Mouse (Mus musculus) erythroblast, embryonic 14.5 days (primary cell): ENCODE results near the gene Tent5c. TPM values are rescaled to one million over a fixed set of nuclear protein-coding genes. Genes with fewer than 3 reads are reported as not detected.
A peak's percentile ranks its signal among the peaks of the same experiment; 100 is the strongest.

Experiments
- H3K27me3 ChIP-seq: 2 replicates; pipeline ENCODE4 v1.6.1; 2012; ENCODE audit warnings: inconsistent platforms; ENCODE audit not compliant: control insufficient read depth
- H3K36me3 ChIP-seq: 2 replicates; pipeline ENCODE4 v1.6.1; 2012; ENCODE audit warnings: mild to moderate bottlenecking, inconsistent platforms; ENCODE audit not compliant: control insufficient read depth
- H3K4me1 ChIP-seq: 2 replicates; pipeline ENCODE4 v1.6.1; 2012; ENCODE audit warnings: inconsistent platforms; ENCODE audit not compliant: control insufficient read depth
- H3K4me3 ChIP-seq: replicated peaks from 2 replicates; pipeline ENCODE3; 2012; ENCODE audit warnings: moderate library complexity, mild to moderate bottlenecking, inconsistent platforms
- H3K9me3 ChIP-seq: 2 replicates; pipeline ENCODE4 v1.6.1; 2012; ENCODE audit warnings: low read length, inconsistent platforms, mixed read lengths; ENCODE audit not compliant: control insufficient read depth
- GATA1 ChIP-seq: IDR thresholded peaks from 2 replicates; pipeline ENCODE4 v1.6.1; 2012; ENCODE audit warnings: low read length, inconsistent platforms, mixed read lengths
- TAL1 ChIP-seq: IDR thresholded peaks from 3 replicates; pipeline ENCODE4 v1.6.1; 2012; ENCODE audit warnings: low read length, inconsistent platforms, mixed read lengths
- polyA plus RNA-seq: library from polyadenylated mRNA; stranded (reverse); fragments of >175 nt; gene quantifications from 2 replicates; pipeline ENCODE4 v1.2.3, GENCODE M21; 2012

The Tent5c gene
- polyA plus RNA-seq, 1 experiment = 9.3 TPM

DNA sequence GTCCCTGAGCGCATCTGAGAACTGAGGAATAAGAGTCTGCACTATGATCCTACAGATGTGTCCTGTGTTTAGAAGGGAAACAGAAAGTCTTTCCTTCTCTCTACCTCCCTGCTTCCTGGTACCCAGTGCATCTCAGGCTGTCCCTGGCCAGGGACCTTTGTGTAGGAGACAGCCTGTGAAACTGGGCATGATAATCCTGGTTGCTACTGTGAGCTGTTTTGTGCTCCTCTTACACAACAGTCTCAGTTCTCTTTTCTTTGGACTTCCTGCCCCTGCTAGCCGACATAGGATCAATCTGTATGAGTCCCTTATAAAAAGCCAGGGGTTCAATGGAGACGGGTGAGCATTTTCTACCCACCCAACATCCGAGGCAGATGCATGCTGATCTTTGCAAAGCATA is 57.4 kb downstream of the Tent5c start:
- no peak for TF ChIP-seq TAL1
- TF ChIP-seq GATA1 = no peak
- Histone ChIP-seq H3K9me3 (no peaks in the 10 kb centered on the region), H3K27me3 (no peaks in the 10 kb centered on the region), H3K4me3 (no peak overlapping the region), H3K4me1 (peaks cover 73% of the 10 kb centered on the region), H3K36me3 (no peaks in the 10 kb centered on the region; the same call in 1 of the 2 replicates)

DNA sequence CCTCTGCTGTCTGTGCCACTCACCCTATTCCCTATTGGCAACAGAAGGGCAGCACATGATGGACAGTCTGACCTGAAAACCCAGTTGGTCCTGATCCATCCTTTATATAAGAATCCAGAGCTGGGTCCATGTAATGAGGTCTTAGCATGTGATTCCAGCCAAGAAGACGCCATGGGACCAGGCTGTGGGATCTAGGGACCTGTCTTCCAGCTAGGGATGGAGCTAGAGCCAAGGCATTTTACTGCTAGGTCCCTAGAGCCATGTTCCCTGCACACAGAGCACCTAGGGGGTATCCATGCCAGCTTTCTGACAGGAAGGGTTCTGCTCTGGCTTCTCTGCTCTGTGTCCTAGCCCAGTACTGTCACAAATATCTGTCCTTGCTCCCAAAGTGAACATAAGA is 58.4 kb downstream of the Tent5c start:
- Histone ChIP-seq H3K4me1 (peaks cover 78% of the 10 kb centered on the region), H3K9me3 (no peaks in the 10 kb centered on the region), H3K4me3 (no peak overlapping the region), H3K36me3 (no peaks in the 10 kb centered on the region), H3K27me3 (no peaks in the 10 kb centered on the region)
- no peak for TF ChIP-seq TAL1

DNA sequence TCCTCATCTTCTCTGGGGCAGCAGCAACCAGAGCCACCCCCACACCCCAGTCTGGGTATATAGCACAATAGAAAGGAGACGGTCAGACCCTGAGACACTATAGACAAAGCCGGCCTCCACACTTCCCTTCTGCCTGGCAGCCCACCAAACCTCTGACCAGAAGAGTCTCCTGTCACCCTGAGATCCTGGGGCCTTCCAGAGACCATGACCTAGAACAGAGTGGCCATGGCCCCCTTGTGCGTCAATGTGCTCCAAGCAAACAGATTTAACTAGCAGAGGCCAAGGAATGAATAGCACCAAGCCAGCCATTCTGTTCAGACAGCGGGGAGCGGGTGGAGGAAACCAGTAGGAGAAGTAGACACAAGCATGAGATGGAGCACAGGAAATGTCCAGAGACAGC is 59.0 kb downstream of the Tent5c start:
- peaks cover 79% of the 10 kb centered on the region for H3K4me1 ChIP-seq
- H3K9me3 ChIP-seq = no peaks in the 10 kb centered on the region
- H3K36me3 ChIP-seq = no peaks in the 10 kb centered on the region
- H3K4me3 ChIP-seq = no peak overlapping the region
- H3K27me3 ChIP-seq = no peaks in the 10 kb centered on the region
- TF ChIP-seq GATA1 (no peak), TAL1 (no peak)

DNA sequence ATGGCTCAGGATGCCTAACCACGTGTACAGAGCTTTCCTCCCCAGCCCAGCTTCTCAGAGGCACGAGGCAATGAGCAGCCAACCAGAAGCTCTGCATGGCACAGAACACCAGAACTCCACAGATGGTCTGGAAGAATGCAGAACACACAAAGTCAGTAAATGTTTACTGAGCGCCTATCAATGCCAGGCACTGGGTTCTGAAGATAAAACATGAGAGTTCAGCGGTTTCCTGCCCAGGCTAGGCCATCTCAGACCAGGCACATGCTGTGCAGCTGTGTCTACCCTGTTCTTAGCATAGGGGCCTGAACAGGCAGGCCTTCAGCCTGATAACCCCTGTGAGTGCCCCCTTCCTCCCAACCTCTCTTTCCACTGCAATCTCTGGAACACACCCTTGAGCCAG is 59.5 kb downstream of the Tent5c start:
- H3K36me3 ChIP-seq = no peaks in the 10 kb centered on the region
- no peaks in the 10 kb centered on the region for H3K27me3 ChIP-seq
- H3K9me3 ChIP-seq = no peaks in the 10 kb centered on the region
- no peak overlapping the region for H3K4me3 ChIP-seq
- peaks cover 82% of the 10 kb centered on the region for H3K4me1 ChIP-seq
- TF ChIP-seq TAL1 (peak; percentile 62), GATA1 (0 out of 2 replicates have a peak, but pooled peaks have one; percentile 36)

DNA sequence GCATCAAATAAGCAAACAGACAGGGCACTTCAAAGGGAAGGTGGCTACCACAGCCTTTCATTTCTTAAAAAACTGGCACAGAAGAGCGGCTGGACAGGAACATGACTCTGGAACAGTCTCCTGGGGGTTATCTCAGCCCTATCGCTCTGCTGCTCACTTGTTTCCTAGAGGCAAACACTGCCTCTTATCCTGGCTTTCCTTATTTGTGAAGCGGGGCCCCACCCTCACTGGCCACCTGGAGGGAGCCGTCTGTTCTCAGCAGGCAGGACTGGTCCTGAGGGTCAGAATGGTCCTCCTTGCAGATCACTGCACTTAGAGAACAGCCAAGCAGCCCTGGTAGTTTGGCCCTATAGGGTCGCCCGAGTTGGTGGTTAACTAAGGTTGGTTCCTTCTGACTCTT is 61.6 kb downstream of the Tent5c start:
- no peaks in the 10 kb centered on the region for H3K36me3 ChIP-seq
- peaks cover 85% of the 10 kb centered on the region for H3K4me1 ChIP-seq
- TF ChIP-seq TAL1 (no peak), GATA1 (peak; percentile 20; the same call in 1 of the 2 replicates)
- no peaks in the 10 kb centered on the region for H3K9me3 ChIP-seq
- no peaks in the 10 kb centered on the region for H3K27me3 ChIP-seq
- no peak overlapping the region for H3K4me3 ChIP-seq

DNA sequence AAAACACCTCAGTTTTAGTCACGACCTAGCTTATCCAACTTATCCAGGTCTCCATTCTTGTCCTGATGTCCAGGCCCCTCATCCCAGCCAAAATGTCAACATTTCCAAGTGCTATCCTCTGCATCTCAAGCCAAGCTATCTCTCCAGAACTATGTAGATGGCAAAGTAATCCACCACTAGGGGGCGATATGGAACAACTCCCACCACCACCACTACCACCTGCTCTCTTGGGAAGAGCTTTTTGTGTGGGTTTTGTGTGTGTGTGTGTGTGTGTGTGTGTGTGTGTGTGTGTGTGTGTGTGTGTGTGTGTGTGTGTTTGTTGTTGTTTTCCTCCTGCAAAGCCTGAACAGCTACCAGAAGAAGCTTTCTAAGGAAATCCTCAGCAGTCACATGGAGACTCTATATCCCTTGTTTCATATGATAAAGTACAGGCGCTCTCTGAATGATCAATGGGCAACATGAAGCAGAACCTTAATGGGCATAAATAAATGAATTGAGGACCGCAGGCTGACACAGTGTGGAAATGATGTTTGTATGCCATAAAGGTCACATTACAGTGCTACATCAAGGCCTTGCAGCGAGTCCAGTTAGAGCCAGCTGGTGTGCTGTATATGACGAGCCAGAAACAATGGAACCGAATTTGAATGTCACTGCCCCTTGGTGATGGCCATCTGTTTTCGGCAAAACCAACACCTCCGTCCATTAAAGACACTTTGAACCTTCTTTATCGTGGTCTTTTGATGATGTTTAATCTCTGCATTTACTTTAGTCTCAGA is 66.5 kb downstream of the Tent5c start:
- Histone ChIP-seq H3K36me3 (no peaks in the 10 kb centered on the region), H3K27me3 (peaks cover 7% of the 10 kb centered on the region), H3K4me3 (no peak overlapping the region), H3K9me3 (no peaks in the 10 kb centered on the region), H3K4me1 (peaks cover 47% of the 10 kb centered on the region)
- TF ChIP-seq GATA1 = no peak
- no peak for TF ChIP-seq TAL1

DNA sequence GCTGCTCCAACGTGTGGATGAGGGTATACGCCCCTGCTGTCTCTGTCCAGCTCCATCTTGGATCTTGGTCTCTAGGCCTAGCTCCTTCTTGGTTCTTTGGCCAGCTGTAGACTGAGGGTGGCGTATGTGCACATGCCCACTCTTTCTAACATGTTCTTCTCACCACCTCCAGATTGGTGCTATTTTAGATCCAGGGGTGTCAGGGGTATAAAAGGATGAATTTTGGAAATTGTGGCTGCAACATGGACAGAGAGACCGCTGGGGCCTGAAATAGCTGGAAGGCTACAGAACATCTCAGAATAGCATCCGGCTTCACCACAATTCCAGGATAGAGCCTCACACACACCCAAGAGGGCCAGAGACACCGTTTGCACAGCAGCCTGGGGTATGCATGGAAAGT is 67.8 kb downstream of the Tent5c start:
- Histone ChIP-seq H3K4me3 (no peak overlapping the region), H3K9me3 (no peaks in the 10 kb centered on the region), H3K36me3 (no peaks in the 10 kb centered on the region), H3K4me1 (peaks cover 36% of the 10 kb centered on the region), H3K27me3 (peaks cover 14% of the 10 kb centered on the region)
- TF ChIP-seq GATA1 = no peak
- TF ChIP-seq TAL1 = no peak

DNA sequence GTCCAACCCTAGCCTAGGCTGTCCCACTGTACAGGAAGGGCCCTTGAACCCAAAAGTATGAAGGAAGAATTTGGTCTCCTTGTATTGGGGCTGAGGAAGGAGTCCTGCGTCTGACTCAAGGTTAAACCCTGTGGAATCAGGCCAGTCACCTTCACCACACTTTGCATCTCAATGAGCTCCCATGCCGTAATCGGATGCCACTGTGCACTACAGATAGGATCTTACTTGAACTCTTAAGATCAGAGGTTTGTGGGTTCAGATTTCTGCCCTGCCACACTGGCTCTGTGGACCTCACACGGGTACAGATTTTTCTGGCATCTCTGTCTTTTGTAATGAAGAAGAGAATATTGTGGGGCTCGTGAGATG is 68.5 kb downstream of the Tent5c start:
- Histone ChIP-seq H3K9me3 (no peaks in the 10 kb centered on the region), H3K4me3 (no peak overlapping the region), H3K36me3 (no peaks in the 10 kb centered on the region), H3K27me3 (peaks cover 14% of the 10 kb centered on the region), H3K4me1 (peaks cover 30% of the 10 kb centered on the region)
- no peak for TF ChIP-seq GATA1
- no peak for TF ChIP-seq TAL1

DNA sequence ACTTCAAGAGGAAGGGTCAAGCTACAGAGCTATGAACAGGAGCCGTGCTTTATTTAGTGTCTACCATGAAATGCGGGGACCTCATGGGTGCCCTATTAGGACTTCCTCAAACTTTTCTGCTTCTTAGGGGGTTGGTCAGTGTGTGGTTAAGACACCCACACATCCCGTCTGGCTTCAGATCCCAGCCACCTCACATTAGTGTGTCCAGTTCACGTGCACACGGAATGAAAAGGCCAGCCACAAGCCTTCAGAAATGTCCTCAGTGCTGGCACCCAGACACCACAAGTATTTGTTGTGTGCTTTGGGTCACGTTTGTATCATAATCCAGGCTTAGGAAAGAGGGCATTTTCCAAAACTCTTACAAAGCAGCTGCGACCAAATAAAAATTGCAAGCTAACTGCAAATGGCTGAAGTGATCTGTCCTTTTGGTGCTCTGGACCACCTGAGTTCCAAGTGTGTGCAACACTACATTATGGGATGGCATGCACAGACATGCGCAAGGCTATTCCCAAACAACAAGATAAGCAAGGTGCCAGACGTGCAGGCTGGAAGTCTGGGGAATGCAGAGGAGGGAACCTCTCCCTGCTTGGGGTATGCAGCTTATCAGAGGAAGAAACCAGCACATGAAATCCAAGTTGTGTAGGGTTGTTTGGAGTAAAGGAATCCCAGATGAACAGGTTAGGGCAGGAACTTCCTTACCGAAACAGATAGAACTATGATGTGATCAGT is 69.0 kb downstream of the Tent5c start:
- Histone ChIP-seq H3K36me3 (no peaks in the 10 kb centered on the region), H3K27me3 (peaks cover 14% of the 10 kb centered on the region)
- TF ChIP-seq TAL1 (no peak), GATA1 (no peak)

More for the DNA sequence above, 69.0 kb downstream of the Tent5c start:
- no peak overlapping the region for H3K4me3 ChIP-seq
- H3K9me3 ChIP-seq = no peaks in the 10 kb centered on the region
- peaks cover 26% of the 10 kb centered on the region for H3K4me1 ChIP-seq
